Mouse (Mus musculus): ENCODE results near the gene Guf1. TPM values are rescaled to one million over a fixed set of nuclear protein-coding genes. Genes with fewer than 3 reads are reported as not detected.

Guf1 gene
- polyA plus RNA-seq, 1 experiment: 13.1 TPM

- Histone ChIP-seq H3K4me1 (ENCODE audit: control insufficient read depth, insufficient read depth, low read length) (no peaks in the 10 kb centered on the region), H3K27ac (ENCODE audit: control insufficient read depth, insufficient read depth, low read depth, low read length, poor library complexity) (no peak within 1 kb of the TSS), H3K4me3 (replicated peaks; ENCODE audit: control insufficient read depth, low read depth, low read length) (no peak within 1 kb of the TSS)
- TF ChIP-seq CTCF (IDR thresholded peaks at IDR 0.05; ENCODE audit: control insufficient read depth, insufficient read depth, low read length): no peak
- TF ChIP-seq POLR2A (IDR thresholded peaks at IDR 0.05; ENCODE audit: borderline replicate concordance, control insufficient read depth, low read depth, low read length): no peak
- WGBS: 67% methylated on average over 4 of the region's 4 CpGs
These were observed 14.2 kb upstream of the Guf1 start, which contains the start of gene Yipf7 for GRCm38 (mm10) chr5:69542489-69542888. Gene Yipf7 (minus strand): TSS chr5:69542648.

DNA sequence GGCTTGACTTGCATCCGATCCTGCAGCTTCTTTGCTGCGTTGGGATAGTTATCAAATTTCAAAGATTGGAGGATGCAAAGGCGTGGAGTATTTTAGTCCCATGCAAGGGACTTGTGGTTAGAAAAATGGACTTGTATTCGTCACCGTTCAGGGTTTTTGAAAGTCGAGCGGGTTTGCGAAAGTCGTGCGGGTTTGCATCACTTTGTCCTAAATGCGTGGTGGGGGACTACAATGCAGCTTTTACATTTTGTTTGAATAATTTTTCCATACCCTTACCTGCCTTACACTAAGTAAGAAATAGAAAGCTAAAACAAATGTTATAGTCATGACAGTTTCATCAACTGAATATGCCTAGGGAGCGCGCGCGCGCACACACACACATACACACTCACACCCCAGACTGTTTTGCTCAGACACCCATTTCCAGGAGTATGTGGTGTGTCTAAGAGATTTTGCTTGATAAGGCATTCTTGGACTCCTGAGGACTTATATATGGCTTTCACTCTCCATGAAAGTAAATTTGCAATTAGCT lies 747 bp downstream of the Guf1 start:
- Histone ChIP-seq H3K4me3 (replicated peaks; ENCODE audit: control insufficient read depth, low read depth, low read length) (peak overlapping the region; percentile 98), H3K27ac (ENCODE audit: control insufficient read depth, insufficient read depth, low read depth, low read length, poor library complexity) (no peak overlapping the region; the same call in 1 of the 2 replicates), H3K4me1 (ENCODE audit: control insufficient read depth, insufficient read depth, low read length) (no peaks in the 10 kb centered on the region; the same call in 1 of the 2 replicates)
- no peak for TF ChIP-seq CTCF (IDR thresholded peaks at IDR 0.05; ENCODE audit: control insufficient read depth, insufficient read depth, low read length)
- TF ChIP-seq POLR2A (IDR thresholded peaks at IDR 0.05; ENCODE audit: borderline replicate concordance, control insufficient read depth, low read depth, low read length): no peak
- WGBS: 4% methylated on average over 16 of the region's 16 CpGs

DNA sequence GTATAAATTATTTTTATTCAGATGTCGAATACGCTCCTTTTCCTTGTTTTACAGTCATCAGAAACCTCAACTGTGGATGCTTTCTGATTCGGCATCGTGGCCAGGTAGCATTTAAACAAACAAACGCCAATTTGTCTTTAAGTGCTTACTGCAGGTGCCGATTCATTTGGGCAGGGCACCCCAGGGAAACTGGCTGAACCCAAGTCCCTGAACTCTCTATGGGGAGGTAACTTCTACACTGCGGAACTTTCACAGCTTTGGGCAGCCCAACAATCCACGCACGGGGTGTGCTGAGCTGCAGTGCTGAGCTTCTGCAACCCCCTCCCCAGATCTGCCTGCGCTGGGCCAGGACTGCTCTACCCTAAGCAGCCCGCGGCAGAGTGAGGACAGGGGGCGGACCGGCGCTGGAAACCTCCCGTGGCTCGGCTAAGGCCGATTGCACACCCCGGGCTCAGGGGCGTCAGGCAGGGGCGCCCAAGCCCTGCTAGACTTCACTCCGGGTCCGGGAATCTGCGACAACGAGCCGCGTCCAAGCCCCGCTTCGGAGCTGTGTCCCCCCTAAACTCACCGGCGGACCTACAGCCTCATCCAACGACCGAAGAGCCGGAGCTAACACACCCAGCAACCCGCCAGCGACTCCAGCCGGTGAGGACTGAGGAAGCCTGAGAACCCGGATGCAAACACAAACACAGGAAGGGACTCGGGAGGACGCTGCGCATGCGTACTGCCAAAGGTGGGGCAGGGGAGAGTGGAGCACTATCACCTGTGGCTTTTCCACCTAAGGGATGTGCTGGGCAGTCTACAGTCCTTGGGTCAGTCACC lies 35.1 kb downstream of the Guf1 start, which contains the start of gene Gnpda2:
TSS of gene Gnpda2 (minus strand) at position 701 of the 822 bp plus-strand sequence.
- TF ChIP-seq CTCF (IDR thresholded peaks at IDR 0.05; ENCODE audit: control insufficient read depth, insufficient read depth, low read length) (no peak), POLR2A (IDR thresholded peaks at IDR 0.05; ENCODE audit: borderline replicate concordance, control insufficient read depth, low read depth, low read length) (peak; percentile 49; the same call in 1 of the 2 replicates)
- 2% methylated on average over 42 of the region's 42 CpGs for WGBS
- H3K4me3 ChIP-seq (replicated peaks; ENCODE audit: control insufficient read depth, low read depth, low read length): peak within 1 kb of the TSS; percentile 70
- H3K4me1 ChIP-seq (ENCODE audit: control insufficient read depth, insufficient read depth, low read length): peaks cover 1% of the 10 kb centered on the region; the same call in 1 of the 2 replicates
- no peak within 1 kb of the TSS for H3K27ac ChIP-seq (ENCODE audit: control insufficient read depth, insufficient read depth, low read depth, low read length, poor library complexity)

- Histone ChIP-seq H3K4me1 (ENCODE audit: control insufficient read depth, insufficient read depth, low read length) (no peaks in the 10 kb centered on the region), H3K27ac (ENCODE audit: control insufficient read depth, insufficient read depth, low read depth, low read length, poor library complexity) (no peak overlapping the region), H3K4me3 (replicated peaks; ENCODE audit: control insufficient read depth, low read depth, low read length) (no peak overlapping the region)
- TF ChIP-seq POLR2A (IDR thresholded peaks at IDR 0.05; ENCODE audit: borderline replicate concordance, control insufficient read depth, low read depth, low read length) (no peak), CTCF (IDR thresholded peaks at IDR 0.05; ENCODE audit: control insufficient read depth, insufficient read depth, low read length) (no peak)
These were observed 44.3 kb downstream of the Guf1 start for GRCm38 (mm10) chr5:69601027-69601426.

DNA sequence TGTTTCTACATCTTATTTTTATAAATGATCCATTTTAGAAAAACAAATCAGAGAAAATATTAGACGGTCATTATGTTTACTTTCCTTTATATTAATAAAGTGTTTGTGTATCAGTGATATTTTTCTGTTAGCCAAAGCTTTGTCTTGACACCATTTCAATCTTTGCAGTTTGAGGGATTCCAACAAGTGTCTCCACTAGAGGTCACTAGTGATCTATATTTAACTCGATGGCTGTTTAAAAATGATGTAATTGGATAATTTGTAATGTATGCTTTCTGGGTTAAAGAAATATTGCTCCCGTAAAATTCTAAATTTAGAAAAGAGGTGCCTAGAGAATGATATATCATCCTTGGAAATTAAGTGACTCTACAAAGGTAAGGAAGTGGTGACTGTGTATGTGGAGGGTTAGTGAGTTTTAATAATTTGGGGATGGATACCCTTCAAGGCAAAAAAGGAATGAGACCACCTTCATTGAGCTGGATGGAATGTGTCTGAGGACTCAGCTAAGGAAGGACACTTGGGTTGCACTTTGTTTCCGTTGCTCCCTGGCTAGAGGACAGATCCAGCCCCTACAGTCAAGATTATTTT lies 56.6 kb downstream of the Guf1 start:
- H3K4me1 ChIP-seq (ENCODE audit: control insufficient read depth, insufficient read depth, low read length): no peaks in the 10 kb centered on the region
- no peak overlapping the region for H3K4me3 ChIP-seq (replicated peaks; ENCODE audit: control insufficient read depth, low read depth, low read length)
- no peak overlapping the region for H3K27ac ChIP-seq (ENCODE audit: control insufficient read depth, insufficient read depth, low read depth, low read length, poor library complexity)
- 17% methylated on average over 4 of the region's 4 CpGs for WGBS
- TF ChIP-seq CTCF (IDR thresholded peaks at IDR 0.05; ENCODE audit: control insufficient read depth, insufficient read depth, low read length): no peak

DNA sequence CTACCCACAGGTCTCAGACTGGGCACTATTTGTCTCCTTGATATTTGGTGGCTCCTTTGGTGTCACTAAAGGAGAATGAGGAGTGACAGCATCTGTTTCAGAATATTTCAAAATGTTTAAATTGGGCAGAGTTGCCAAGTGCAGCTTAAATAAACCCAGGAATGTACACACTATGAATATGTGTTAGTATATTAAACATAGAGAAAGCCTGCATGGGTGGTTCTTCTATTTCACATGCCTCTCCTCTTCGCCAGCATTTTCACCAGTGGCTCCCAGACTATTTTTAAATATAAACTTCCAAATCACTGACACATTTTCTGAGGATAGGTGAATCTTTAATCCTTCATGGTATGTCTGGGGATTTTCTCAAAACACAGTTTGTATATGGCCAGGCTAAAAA lies 64.2 kb downstream of the Guf1 start:
- TF ChIP-seq POLR2A (IDR thresholded peaks at IDR 0.05; ENCODE audit: borderline replicate concordance, control insufficient read depth, low read depth, low read length): no peak
- no peak for TF ChIP-seq CTCF (IDR thresholded peaks at IDR 0.05; ENCODE audit: control insufficient read depth, insufficient read depth, low read length)
- H3K4me3 ChIP-seq (replicated peaks; ENCODE audit: control insufficient read depth, low read depth, low read length): no peak overlapping the region
- H3K4me1 ChIP-seq (ENCODE audit: control insufficient read depth, insufficient read depth, low read length): no peaks in the 10 kb centered on the region
- no peak overlapping the region for H3K27ac ChIP-seq (ENCODE audit: control insufficient read depth, insufficient read depth, low read depth, low read length, poor library complexity)
- WGBS: 67% methylated on average over 1 of the region's 1 CpGs

Other genes starting within 250 kb of the Guf1 start
- gene Kctd8, start 215.2 kb upstream of the Guf1 start, polyA plus RNA-seq (2011; ENCODE audit: insufficient read depth, insufficient read length, low replicate concordance, missing spikeins): not detected in 2 replicates
- gene Yipf7, start 14.3 kb upstream of the Guf1 start, polyA plus RNA-seq (2011; ENCODE audit: insufficient read depth, insufficient read length, low replicate concordance, missing spikeins): 4.0 TPM in 1 of 2 replicates, not detected in the other
- gene Gnpda2, start 35.4 kb downstream of the Guf1 start, polyA plus RNA-seq (2011; ENCODE audit: insufficient read depth, insufficient read length, low replicate concordance, missing spikeins): 0.97 and 11.3 TPM in 2 replicates

Data from bone marrow, adult 2 months (tissue).